Mouse (Mus musculus): Measurements from ENCODE around the gene Cc2d2b.

DNA sequence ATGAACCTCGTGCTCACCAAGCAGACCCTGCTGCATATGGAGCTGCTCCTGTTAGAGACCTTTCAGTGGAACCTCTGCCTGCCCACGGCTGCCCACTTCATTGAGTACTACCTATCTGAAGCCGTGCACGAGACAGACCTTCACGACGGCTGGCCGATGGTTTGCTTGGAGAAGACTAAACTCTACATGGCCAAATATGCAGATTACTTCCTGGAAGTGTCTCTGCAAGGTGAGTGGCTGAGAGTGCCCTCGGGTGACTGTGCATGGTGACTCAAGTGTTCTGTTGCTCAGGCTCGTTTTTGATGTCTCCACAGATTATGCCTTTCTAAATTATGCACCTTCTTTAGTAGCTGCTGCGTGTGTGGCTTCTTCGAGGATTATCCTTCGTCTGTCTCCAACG, 96.2 kb downstream of the Cc2d2b start:
- TF ChIP-seq CTCF (IDR thresholded peaks at IDR 0.05; ENCODE audit: extremely low read depth, insufficient read length, insufficient replicate concordance, low read depth, low read length) (no peak), POLR2A (IDR thresholded peaks at IDR 0.05; ENCODE audit: low read depth, low read length) (no peak)

Data from small intestine, adult 2 months (tissue).